Mouse (Mus musculus): ENCODE results near the gene Stx1a.

The Stx1a gene

DNA sequence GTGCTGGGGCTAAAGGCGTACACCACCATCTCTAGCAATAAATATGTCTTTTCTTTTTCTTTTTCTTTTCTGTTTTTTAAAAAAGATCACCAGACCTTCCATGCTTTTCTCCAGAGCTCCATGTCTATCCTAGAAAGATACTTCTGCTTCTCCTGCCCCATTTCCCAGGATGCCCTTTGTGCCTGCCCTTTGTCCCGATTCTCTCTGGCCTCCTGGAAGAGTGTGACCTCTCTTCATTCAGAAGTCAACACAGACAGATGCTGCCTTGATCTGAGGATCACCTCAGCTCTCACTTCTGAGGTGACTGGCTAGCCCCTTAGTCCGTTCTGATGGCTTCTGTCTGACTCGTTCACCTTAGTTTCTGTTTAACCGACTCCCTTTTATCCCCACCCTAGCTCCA, 57.3 kb downstream of the Stx1a start:
- no peak for DNase-seq (ENCODE audit: low read depth, low spot score)

- DNase-seq (ENCODE audit: low read depth, low spot score), result no peak
Observed at GRCm38 (mm10) chr5:135086871-135087270, 63.6 kb downstream of the Stx1a start.

DNA sequence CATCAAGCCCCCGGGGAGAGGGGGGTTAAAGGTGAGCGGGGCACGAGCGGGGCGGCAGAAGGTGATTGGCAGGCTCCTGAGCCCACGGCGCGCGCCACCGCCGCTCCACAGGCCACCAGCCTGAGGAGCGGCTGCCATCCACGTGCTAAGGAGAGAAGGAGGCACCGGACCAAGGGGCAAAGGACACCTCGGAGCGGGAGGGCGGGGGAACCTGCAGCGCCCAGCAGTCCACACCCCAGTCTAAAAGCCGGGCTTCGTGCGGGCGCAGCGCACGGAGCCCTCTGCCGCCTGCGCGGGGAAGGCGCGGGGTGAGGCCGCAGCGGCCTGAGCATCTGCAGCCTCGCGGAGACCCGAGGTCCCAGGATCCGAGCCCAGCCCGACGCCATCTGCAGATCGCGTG, 66.4 kb downstream of the Stx1a start, which contains the start of gene Mlxipl:
Mlxipl (plus strand) TSS at position 238 of the 400 bp plus-strand sequence.
- DNase-seq (ENCODE audit: low read depth, low spot score), result no peak
